Mouse (Mus musculus): Measurements from ENCODE around the gene Ly6g5c.

Ly6g5c gene

DNA sequence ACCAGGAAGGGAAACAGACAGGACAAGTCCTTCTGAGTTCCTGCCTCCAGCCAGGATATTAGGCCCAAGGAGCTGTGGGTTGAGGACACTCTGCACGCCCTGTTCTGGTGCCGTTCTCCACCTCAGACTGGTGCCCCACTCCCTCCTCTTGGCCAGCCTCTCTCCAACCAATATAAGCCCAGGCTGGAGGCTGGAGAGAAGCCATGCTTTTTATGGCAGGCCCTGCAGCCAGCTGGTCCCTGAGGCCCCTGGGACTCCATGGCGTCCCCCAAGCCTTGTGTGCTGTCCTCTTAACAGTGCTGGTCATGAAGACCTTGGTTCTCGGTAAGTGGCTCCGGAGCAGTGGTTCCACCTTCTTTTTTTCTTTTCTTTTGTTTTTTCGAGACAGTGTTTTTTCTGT is at the start of gene Ly6g5c:
TSS of gene Ly6g5c (plus strand) at position 183 of the 400 bp plus-strand sequence.
- no peak for DNase-seq

DNA sequence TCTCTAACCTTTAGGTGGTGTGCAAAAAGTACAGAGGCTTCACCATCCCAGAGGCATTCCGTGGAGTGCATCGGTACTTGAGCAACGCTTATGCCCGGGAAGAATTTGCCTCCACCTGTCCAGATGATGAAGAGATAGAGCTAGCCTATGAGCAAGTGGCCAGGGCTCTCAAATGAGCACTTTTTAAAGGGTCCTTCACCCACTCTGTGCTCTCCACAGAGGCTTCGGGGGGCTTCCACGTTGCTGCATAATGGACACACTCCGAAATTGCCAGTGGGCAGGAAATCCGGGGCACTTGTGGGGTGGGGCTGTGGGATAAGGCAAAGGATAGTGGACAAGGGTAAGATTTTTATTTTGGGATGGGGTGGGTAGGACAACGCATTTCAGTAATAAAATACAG is 49.8 kb upstream of the Ly6g5c start:
- no peak for DNase-seq

DNA sequence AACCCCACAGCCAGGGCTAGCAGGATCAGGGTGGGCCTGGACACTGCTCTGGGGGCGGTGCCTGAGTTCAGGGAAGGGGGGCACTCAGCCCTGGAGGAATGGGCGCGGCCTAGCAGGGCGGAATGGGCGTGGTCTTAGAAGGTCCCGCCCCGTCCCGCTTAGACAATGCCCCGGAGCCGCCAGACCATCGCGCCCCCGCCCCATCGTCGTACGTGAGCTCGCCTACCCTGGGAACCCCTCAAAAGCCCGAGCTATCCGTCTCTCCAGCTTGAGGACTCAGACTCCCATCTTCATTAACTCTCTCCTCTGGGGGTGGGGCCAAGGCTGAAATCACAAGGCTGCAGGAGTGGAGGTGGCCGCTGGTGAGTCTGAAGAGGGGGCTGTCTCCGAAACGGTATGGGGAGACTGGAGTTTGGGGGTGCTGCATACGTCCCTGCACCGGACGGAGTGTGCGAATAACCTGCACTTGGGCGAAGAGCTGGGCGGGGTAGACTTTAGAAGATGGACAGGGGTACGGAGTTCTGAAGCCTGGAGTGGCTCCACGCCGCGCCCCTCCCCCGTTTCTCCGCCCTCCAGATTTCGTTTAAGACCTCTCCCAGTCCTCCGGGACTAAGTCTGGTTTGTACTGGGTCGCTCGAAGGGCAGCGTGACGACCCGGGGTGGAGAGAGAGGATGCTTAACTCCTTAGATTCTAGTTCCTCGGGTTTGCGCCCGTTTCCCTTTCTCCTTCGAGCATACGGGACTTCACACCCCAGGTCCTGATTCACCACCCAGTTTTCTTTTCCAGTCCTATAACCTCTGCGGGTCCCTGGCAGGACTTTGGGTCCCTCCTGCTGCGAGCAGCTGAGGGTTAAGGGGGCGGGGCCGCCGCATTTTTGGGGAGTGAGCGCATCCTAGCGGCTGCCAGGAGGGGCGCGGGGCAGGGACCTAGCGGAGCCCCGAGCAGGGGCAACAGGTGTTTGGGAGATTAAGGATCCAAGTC is 48.9 kb upstream of the Ly6g5c start, which contains the start of gene Ddah2:
TSS of gene Ddah2 (plus strand) at position 125 of the 982 bp plus-strand sequence.
- DNase-seq, result peak; percentile 96

DNA sequence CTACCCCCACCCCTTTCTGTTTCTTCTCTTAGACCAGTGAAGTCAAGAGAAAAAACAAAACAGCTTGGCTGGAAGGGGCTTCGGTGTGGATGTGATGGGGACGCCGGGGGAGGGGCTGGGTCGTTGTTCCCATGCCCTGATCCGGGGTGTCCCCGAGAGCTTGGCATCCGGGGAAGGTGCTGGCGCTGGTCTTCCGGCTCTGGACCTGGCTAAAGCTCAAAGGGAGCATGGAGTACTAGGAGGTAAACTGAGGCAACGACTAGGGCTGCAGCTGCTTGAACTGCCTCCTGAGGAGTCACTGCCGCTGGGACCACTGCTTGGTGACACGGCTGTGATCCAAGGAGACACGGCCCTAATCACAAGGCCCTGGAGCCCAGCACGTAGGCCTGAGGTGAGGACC is 48.0 kb upstream of the Ly6g5c start:
- DNase-seq, result no peak

DNA sequence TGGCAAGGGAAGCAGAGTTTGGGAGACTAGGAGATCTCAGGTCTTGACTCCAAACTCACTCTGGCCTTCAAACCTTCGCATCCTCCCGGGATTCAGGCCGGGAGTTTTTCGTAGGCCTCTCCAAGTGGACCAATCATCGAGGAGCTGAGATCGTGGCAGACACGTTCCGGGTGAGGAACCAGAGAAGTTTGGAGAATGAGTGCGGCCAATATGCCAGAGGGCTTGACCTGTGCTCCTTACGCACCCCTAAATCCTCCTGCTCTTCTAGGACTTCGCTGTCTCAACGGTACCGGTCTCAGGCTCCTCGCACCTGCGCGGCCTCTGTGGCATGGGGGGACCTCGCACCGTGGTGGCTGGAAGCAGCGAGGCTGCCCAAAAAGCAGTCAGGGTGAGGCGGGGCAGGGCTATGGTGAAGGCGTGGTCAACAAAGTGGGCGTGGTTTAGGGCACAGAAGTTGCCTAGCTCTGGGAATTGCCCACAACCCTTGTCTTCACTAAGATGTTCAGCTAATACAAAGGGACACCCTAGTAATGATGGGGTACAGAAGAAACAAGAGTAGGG is 47.3 kb upstream of the Ly6g5c start:
- peak; percentile 65 for DNase-seq

DNA sequence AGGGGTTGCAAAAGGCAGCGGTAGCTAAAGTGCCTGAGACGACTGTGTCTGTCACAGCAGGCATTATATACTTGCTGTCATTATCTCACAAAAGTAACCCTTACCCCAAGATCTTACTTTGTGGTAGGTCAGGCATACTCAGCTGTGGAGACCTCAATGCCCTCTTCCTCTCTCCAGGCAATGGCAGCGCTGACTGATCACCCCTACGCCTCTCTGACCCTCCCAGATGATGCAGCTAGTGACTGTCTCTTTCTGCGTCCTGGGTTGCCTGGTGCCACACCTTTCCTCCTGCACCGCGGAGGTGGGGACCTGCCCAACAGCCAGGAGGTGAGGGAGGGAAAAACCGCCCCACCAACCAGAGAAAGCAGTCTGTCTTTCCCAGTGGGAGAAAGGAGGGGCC is 46.8 kb upstream of the Ly6g5c start:
- no peak for DNase-seq

DNA sequence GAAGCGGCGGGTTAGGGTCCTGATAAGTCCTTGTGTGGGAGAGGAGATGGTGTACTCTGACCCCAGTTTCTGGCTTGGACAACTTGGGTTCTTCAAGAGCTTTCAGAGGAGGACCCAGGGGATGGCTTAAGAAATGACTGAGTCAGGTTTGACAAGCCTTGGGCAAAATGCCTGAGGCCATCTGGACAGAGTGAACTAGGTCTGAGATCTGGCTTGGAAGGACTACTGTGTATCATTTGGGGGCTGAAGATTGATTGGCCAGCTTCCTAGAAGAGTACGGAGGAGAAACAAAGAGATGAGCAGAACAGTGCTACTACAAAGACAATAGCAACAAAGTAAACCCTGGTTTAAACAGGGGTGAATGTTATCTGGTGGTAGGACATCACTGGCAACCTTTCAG is 44.6 kb upstream of the Ly6g5c start:
- DNase-seq, result no peak

DNA sequence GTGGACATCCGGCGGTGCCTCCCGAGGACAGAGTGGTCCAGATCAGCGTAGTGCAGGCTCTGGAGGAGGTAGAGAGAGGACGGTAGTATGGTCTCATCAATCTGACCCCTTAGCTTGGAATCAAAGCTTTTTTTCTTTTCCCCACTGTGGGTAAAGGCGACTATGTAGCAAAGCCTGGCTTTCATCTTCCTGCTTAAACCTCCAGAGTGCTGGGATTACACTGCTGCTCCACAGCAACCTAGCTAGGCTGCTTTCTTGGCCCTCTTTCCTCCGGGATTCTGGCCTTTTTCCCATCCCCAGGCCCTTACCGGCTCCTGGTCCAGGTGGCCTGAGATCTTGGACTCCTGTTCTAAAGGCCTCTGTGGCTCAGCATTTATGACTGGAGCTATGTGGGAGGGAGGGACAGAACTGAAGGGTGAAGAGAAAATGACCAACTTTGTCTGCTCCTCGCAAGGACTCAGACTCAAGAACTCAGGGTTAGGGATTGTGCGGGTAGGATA is 43.7 kb upstream of the Ly6g5c start:
- no peak for DNase-seq

DNA sequence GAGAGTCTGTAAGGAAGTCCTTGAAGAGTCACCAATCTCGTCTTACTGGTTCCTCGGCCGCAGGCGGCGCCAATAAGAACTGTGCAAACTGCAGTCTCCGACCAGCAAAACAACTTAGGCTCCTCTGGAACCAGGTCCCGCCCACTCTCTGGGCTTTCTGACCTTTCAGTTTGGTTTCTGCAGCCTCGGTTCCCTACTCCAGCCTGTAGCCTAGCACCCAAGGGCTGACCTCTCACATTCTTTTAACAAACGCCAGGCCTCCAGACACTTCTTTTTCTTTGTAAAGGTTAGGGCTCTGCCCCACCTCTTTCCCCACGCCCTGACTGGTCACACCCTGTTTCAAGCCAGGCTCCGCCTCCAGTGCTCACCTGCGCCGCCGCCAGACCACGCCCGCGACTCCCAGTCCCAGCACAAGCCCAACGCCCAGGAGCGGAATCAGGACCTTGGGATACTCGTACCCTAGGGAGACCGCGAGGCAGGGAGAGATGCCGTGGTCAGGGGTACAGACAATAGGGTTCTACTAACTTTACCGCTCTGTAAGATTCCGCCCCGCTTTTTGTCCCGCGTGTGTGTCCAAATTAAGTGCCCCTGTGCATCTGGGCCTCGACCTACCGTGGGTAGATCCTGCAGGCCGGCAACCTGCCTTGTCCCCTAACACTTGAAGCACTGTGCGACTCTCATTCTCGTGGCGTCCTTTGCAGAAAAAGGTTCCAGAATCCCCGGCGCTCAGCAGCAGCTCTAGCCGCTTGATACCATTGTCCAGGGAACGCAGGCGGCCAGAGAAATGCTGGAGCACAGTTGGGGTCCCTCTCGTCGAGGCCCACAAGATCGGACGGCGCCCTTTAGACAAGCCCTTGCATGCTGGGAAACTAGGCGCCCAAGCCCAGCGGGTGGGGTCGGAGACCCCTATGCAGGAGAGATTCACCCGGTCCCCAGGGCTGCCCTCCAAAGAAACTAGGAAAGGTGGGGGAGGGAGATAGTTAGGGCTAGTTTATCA is 42.8 kb upstream of the Ly6g5c start, which contains the start of gene Ly6g6c:
TSS of gene Ly6g6c (plus strand) at position 438 of the 997 bp plus-strand sequence.
- DNase-seq, result peak; percentile 92

DNA sequence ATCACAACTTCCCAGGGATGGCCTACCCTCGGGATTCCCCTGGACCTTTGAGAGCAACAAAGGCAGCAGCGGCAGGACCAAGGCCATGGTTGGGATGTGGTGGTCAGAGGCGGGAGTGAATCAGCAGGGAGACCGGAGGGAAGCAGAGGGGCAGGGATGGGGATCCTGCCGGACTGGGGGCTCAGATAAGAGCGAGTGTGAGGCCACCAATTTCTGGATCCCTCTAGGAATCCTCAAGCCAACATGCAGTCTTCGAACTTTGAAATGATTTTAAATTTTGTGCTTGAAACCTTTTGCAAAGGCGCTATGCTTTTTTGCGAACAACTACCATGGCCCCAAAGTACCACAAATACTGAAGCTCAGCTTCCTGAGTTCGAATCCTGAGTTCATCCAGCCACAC is 42.0 kb upstream of the Ly6g5c start, which contains the start of gene Mpig6b:
TSS of gene Mpig6b (minus strand) at position 101 of the 400 bp plus-strand sequence.
- no peak for DNase-seq

DNA sequence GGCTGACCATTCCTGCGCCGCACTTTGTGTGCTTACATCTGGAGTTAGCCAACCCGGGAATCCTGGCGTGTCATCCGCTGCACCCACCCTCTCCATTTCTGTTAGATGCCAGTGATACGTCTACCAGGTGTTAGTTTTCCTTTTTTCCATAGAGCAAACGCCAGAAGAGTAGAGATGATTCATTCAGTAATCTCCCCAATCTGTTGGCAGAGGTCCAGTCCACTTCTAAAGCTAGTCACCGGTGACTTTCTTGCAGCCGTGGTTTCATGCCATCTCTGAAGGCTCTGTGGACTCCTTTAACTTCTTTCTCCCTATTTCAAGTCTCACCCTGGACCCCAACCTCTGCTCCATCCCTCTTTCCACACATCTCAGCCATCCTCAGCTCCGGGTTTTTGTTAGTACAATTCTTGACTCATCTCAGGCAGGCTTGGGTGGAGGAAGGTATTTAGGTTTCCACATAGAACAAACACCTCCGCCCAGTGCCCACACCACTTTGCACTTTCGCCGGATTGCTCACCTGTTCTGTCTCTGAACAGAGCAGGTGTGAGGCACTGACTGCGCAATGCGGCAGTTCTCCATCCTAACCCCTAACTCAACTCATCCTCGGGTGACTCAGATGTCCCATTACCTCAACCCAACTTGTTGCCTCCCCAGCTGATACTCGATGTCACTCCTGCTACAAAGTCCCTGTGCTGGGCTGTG is 39.7 kb upstream of the Ly6g5c start:
- DNase-seq, result no peak

DNA sequence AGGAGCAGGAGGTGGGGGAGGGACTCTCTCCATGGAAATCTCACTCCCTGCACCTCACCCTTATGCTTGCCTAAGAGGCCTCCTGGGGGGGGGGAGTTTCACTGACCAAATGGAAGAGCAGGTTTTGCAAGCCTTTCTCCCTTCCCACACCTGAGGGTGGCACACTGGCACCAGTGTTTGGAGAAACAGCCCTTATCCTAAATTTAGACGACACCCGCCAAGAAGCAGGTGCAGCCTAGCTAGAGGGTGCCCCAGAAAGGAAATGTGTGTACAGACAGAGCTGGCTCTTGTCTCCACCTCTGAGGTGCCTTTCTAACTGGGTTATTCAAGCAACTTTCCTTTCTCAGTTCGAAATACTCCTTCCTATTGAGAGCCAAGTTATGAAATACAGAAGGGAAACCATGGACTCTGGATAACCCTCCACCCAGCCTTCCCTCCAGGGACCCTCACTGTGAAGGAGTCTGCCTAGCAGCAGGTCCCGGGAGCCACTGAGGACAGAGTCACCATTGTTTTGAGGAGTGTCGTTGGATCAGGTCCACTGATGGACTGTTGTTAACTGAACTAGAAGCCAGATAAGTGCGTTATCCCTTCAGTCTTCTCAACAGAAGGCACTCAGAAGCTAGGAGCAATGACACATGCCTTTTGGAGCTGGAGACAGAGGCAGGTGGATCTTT is 37.4 kb upstream of the Ly6g5c start:
- DNase-seq, result peak; percentile 74

DNA sequence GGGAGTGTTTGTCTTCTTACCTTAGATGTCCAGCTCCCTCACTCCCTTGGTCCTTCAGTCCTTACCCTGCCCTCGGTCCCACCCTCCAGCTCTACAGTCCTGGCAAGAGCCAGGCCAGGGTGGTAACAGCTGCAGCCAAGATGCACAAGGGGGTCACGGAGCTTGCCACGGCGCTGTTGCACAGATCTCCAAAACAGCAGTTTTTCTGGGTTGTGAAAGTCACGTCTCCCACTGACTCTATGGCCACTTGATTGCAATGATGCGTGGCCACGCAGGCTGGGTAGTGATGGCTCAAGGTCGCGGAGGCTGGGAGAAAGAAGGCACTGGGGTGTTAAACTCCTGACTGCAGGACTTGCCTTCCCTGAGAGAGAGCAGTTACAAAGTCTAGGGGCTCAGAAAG is 36.6 kb upstream of the Ly6g5c start:
- DNase-seq, result no peak

DNA sequence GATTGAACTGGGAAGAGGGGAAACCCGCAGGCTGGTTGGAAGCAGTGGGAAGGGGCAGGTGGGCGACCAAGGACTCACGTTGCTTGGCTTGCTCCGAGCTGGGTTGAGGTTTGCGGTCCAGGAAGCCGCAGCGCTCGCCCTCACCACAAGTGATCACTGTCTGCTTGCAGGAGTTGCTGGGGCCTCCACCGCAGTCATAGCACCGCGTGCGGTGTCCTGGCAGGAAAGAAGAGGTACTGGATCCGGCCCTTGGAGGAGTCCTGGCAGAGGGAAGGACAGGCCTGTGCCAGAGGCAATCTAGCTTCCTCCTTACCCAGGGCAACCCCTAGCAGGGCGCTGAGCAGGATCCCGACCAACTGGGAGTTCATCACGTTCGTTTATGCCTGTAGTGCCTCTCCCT is 34.0 kb upstream of the Ly6g5c start:
- DNase-seq, result no peak

DNA sequence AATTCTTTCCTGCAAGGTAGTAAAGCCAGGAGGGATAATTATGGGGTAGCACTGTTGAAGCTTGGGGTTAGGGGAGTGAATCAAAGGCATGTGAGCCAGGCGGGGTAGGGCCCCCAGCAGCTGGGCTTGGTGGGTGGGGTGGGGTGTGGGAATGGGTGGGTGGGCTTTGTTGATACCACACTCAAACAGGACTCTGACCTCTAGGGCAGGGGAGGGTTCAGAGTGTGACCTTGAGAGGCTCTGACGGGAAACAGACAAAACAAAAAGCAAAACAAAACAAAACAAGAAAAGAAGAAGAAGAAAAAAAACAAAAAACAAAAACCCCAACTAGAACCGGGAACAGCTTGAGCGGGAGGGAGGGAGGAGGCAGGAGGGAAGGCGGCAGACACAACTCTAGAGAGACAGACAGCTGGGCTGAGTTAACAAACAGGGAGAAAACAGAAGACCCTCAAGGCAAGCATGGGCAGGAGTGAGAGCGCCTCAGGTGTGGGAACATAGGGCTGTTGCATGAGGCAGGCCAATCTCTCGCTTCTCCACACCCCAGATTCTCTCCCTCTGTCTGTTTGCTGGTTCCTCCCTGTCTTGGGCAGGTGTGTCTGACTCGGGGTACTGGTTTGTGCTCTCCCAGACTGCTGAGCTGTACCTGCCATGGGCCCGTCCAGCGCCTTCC is 31.4 kb upstream of the Ly6g5c start, which contains the start of gene Ly6g6e:
TSS of gene Ly6g6e (plus strand) at position 396 of the 670 bp plus-strand sequence.
- no peak for DNase-seq

DNA sequence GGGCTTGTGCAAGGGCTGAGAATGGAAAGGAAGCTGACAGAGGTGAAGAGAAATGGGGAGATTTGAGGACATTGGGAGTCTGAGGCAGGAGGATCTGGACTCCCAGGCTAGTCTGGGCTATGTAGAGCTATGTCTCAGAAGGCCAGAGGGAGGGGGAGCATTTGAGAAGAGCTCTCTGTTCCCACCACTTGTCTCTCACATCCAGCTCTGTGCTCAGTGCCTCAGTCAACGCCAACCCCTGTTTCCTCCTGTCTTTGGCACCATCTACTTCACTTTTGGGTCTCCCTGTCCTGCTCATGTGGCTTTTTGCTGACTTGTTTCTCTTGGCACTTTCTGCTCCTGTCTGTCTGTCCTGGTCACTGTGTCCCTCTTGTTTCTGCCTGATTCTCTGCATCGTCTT is 30.8 kb upstream of the Ly6g5c start:
- no peak for DNase-seq

DNA sequence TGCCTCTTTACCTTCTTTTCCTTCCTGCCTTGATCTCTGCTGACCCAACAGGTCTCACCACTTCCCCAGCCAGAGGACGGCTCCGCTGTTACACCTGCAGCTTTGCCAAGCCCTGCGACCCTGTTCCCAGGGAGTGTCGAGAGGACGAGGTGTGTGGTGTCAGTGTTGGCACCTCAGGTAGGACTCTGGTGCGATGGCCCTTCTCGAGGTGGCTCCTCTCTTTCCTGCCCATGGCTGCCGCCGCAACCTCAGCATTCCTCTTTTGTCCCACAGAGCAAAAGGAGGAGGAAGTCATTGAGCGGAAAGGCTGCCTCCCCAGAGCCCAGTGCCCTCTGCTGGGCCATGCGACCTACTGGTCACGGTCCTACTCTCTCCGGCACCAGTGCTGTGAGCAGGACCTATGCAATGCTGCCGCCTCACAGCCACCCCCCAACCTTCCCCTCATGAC is 30.3 kb upstream of the Ly6g5c start, which contains the start of gene Ly6g6d:
TSS of gene Ly6g6d (minus strand) at position 280 of the 448 bp plus-strand sequence.
- peak; percentile 80 for DNase-seq

DNA sequence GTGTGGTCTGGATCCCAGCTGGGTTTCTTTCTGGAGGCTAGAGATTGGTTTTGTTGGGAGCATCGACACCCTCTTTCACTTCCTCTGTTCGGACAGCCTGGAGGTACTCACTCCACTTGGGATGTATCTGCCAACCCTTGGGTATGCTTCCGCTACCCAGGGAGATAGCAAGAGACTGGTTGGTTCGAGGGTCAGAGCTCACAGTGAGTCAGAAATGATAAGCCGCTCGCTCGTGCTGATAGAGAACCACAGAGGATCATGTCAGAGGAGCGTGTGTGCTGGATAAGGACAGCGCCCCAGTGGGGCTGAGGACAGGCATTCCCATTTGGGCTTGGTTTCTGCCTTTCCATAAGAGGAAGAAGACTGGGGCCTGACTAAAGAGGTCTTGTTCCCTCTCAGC is 28.3 kb upstream of the Ly6g5c start:
- DNase-seq, result no peak

DNA sequence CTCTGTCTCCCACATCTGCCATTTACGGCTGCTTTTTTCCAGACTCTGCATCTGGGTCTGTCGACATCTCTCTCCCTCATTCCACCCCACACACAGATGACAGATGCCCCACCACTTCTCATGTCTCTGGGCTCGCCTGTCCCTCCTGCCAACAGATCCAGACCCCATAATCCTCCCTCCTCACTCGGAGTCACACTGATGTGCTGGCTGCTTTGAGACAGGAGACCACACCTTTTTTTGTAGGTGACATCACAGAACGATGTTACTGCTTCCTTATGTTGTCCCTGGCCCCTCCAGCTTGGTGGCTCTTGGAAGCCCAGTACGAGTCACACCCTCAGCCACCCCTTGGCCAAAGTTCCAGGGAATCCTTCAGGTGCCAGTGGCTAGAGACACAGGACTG is 27.8 kb upstream of the Ly6g5c start:
- DNase-seq, result no peak

DNA sequence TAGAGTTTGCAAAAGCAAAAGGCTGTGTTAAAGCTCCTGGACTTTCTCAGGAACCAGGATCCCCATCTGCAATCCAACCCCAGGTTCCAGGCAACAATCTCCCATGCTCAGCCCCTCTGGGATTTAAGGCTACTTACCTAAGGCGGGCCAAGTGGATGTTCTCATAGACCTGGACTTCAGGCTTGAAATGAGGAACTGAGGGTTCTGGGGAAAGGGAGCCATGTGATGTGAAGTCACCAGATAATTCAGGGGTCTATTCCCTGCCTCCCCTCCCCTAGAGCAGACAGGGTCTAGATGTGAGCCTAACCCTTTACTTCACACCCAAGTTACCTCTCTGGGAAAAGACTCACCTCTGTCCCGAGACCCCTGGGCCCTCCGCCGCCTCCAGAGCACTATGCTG is 27.4 kb upstream of the Ly6g5c start:
- no peak for DNase-seq

Measured in lung, postnatal 36 days (tissue).